Mouse (Mus musculus) urinary bladder, postnatal 10 days (tissue): Measurements from ENCODE around the gene Itpr2.

Experiments
- DNase-seq: peaks from one replicate; pipeline ENCODE4 v3.0.0; 2022; ENCODE audit warnings: low spot score

Itpr2 gene

GRCm38 (mm10) chr6:146504459-146504858 is 2.4 kb upstream of the Itpr2 start:
- no peak for DNase-seq

- DNase-seq, result no peak
Measured at GRCm38 (mm10) chr6:146502856-146503255, 833 bp upstream of the Itpr2 start.

- no peak for DNase-seq
Measured at GRCm38 (mm10) chr6:146501316-146501865, 632 bp downstream of the Itpr2 start.

- DNase-seq, result no peak
Measured at GRCm38 (mm10) chr6:146500771-146501170, 1.3 kb downstream of the Itpr2 start.

- DNase-seq, result no peak
Measured at GRCm38 (mm10) chr6:146500206-146500605, 1.8 kb downstream of the Itpr2 start.

- DNase-seq, result no peak
Measured at GRCm38 (mm10) chr6:146499566-146499965, 2.5 kb downstream of the Itpr2 start.

GRCm38 (mm10) chr6:146498416-146498815 is 3.6 kb downstream of the Itpr2 start:
- DNase-seq, result no peak

GRCm38 (mm10) chr6:146497866-146498265 is 4.2 kb downstream of the Itpr2 start:
- no peak for DNase-seq

- DNase-seq, result no peak
Measured at GRCm38 (mm10) chr6:146497435-146497834, 4.6 kb downstream of the Itpr2 start.

GRCm38 (mm10) chr6:146491680-146492079 is 10.3 kb downstream of the Itpr2 start:
- DNase-seq, result no peak

- no peak for DNase-seq
Measured at GRCm38 (mm10) chr6:146490416-146490960, 11.5 kb downstream of the Itpr2 start.

- DNase-seq, result no peak
Measured at GRCm38 (mm10) chr6:146489841-146490240, 12.2 kb downstream of the Itpr2 start.

GRCm38 (mm10) chr6:146488749-146489148 is 13.3 kb downstream of the Itpr2 start:
- no peak for DNase-seq

GRCm38 (mm10) chr6:146487079-146487478 is 14.9 kb downstream of the Itpr2 start:
- DNase-seq, result no peak

GRCm38 (mm10) chr6:146486073-146486472 is 15.9 kb downstream of the Itpr2 start:
- DNase-seq, result no peak

GRCm38 (mm10) chr6:146481441-146481840 is 20.6 kb downstream of the Itpr2 start:
- DNase-seq, result no peak

GRCm38 (mm10) chr6:146480925-146481324 is 21.1 kb downstream of the Itpr2 start:
- no peak for DNase-seq

- no peak for DNase-seq
Measured at GRCm38 (mm10) chr6:146478888-146479683, 22.9 kb downstream of the Itpr2 start.

GRCm38 (mm10) chr6:146476865-146477264 is 25.2 kb downstream of the Itpr2 start:
- DNase-seq, result no peak

GRCm38 (mm10) chr6:146474166-146474565 is 27.9 kb downstream of the Itpr2 start:
- no peak for DNase-seq

GRCm38 (mm10) chr6:146473216-146473955 is 28.6 kb downstream of the Itpr2 start:
- no peak for DNase-seq

GRCm38 (mm10) chr6:146470378-146470777 is 31.6 kb downstream of the Itpr2 start:
- DNase-seq, result no peak

GRCm38 (mm10) chr6:146469936-146470335 is 32.1 kb downstream of the Itpr2 start:
- no peak for DNase-seq
